Mouse (Mus musculus): ENCODE measurements around the gene Dpp7. TPM values are rescaled to one million over a fixed set of nuclear protein-coding genes. Genes with fewer than 3 reads are reported as not detected.

The Dpp7 gene
- polyA plus RNA-seq, 1 experiment from 2014 or later, result 58.3 TPM

GRCm38 (mm10) chr2:25318119-25318966 lies 37.8 kb downstream of the Dpp7 start:
- DNase-seq (ENCODE audit: low read depth, low spot score) (no peak), ATAC-seq (no peak)
- no peak for TF ChIP-seq CTCF (IDR thresholded peaks at IDR 0.05)
- in situ Hi-C loops (cut with MboI; ENCODE audit: low pct_unique_long_range_greater_than_20kb), result no loop called here
- ChIA-PET POLR2A (no interaction called here), CTCF (no interaction called here)
- H3K27me3 ChIP-seq, result peaks cover 54% of the 10 kb centered on the region

- TF ChIP-seq CTCF (IDR thresholded peaks at IDR 0.05), result no peak
- in situ Hi-C loops (cut with MboI; ENCODE audit: low pct_unique_long_range_greater_than_20kb), result no loop called here
- CTCF ChIA-PET, result no interaction called here
- POLR2A ChIA-PET, result no interaction called here
- H3K27me3 ChIP-seq, result peaks cover 69% of the 10 kb centered on the region
- DNase-seq (ENCODE audit: low read depth, low spot score) (no peak), ATAC-seq (no peak)
Measured at GRCm38 (mm10) chr2:25311491-25311891, 44.7 kb downstream of the Dpp7 start.

GRCm38 (mm10) chr2:25310969-25311368 lies 45.2 kb downstream of the Dpp7 start:
- no peak for ATAC-seq

GRCm38 (mm10) chr2:25310180-25310579 lies 46.0 kb downstream of the Dpp7 start:
- no peak for ATAC-seq
- no peak for DNase-seq (ENCODE audit: low read depth, low spot score)
- in situ Hi-C loops (cut with MboI; ENCODE audit: low pct_unique_long_range_greater_than_20kb), result no loop called here
- no peak for TF ChIP-seq CTCF (IDR thresholded peaks at IDR 0.05)
- ChIA-PET POLR2A (no interaction called here), CTCF (no interaction called here)
- H3K27me3 ChIP-seq, result peaks cover 73% of the 10 kb centered on the region

More at GRCm38 (mm10) chr2:25310969-25311368, 45.2 kb downstream of the Dpp7 start:
- in situ Hi-C loops (cut with MboI; ENCODE audit: low pct_unique_long_range_greater_than_20kb), result no loop called here
- ChIA-PET POLR2A (no interaction called here), CTCF (no interaction called here)
- DNase-seq (ENCODE audit: low read depth, low spot score), result no peak
- no peak for TF ChIP-seq CTCF (IDR thresholded peaks at IDR 0.05)
- peaks cover 70% of the 10 kb centered on the region for H3K27me3 ChIP-seq

- DNase-seq (ENCODE audit: low read depth, low spot score), result no peak
- ATAC-seq, result no peak
- in situ Hi-C loops (cut with MboI; ENCODE audit: low pct_unique_long_range_greater_than_20kb), result no loop called here
- POLR2A ChIA-PET, result interaction anchor here (0.8 kb wide), 1 partner anchor 47 kb away, joined by 3 read pairs; no protein-coding TSS in a partner anchor
- TF ChIP-seq CTCF (IDR thresholded peaks at IDR 0.05), result no peak
- CTCF ChIA-PET, result interaction anchor here (0.9 to 1.1 kb wide), 2 partner anchors 13 kb away, joined by 3 to 4 read pairs; no protein-coding TSS in a partner anchor
- H3K27me3 ChIP-seq, result peaks cover 63% of the 10 kb centered on the region
Measured at GRCm38 (mm10) chr2:25305587-25306359, 50.4 kb downstream of the Dpp7 start.

- in situ Hi-C loops (cut with MboI; ENCODE audit: low pct_unique_long_range_greater_than_20kb), result no loop called here
- no peak for DNase-seq (ENCODE audit: low read depth, low spot score)
Measured at GRCm38 (mm10) chr2:25304657-25305541, 51.3 kb downstream of the Dpp7 start.

GRCm38 (mm10) chr2:25303931-25304656 lies 52.1 kb downstream of the Dpp7 start:
- CTCF ChIA-PET, result no interaction called here

More at GRCm38 (mm10) chr2:25304657-25305541, 51.3 kb downstream of the Dpp7 start:
- CTCF ChIA-PET, result interaction anchor here (0.9 kb wide), 1 partner anchor 12 kb away, joined by 3 read pairs; no protein-coding TSS in a partner anchor
- ATAC-seq, result no peak
- no peak for TF ChIP-seq CTCF (IDR thresholded peaks at IDR 0.05)
- peaks cover 54% of the 10 kb centered on the region for H3K27me3 ChIP-seq
- POLR2A ChIA-PET, result interaction anchor here (0.8 kb wide), 1 partner anchor 48 kb away, joined by 3 read pairs; no protein-coding TSS in a partner anchor

GRCm38 (mm10) chr2:25303452-25303851 lies 52.7 kb downstream of the Dpp7 start:
- ChIA-PET CTCF (no interaction called here), POLR2A (no interaction called here)
- DNase-seq (ENCODE audit: low read depth, low spot score) (no peak), ATAC-seq (no peak)
- peaks cover 44% of the 10 kb centered on the region for H3K27me3 ChIP-seq
- in situ Hi-C loops (cut with MboI; ENCODE audit: low pct_unique_long_range_greater_than_20kb), result no loop called here
- TF ChIP-seq CTCF (IDR thresholded peaks at IDR 0.05), result no peak

More at GRCm38 (mm10) chr2:25303931-25304656, 52.1 kb downstream of the Dpp7 start:
- no peak for TF ChIP-seq CTCF (IDR thresholded peaks at IDR 0.05)
- POLR2A ChIA-PET, result no interaction called here
- in situ Hi-C loops (cut with MboI; ENCODE audit: low pct_unique_long_range_greater_than_20kb), result no loop called here
- peaks cover 48% of the 10 kb centered on the region for H3K27me3 ChIP-seq
- DNase-seq (ENCODE audit: low read depth, low spot score) (no peak), ATAC-seq (no peak)

Other genes with a start within 250 kb of the Dpp7 start
- gene Nrarp, start 175.6 kb downstream of the Dpp7 start, polyA plus RNA-seq (2021), result 0.12 TPM
- gene Tor4a, start 159.5 kb downstream of the Dpp7 start, polyA plus RNA-seq (2021), result 7.0 TPM
- 75.7 TPM for gene Nelfb, start 144.9 kb downstream of the Dpp7 start, polyA plus RNA-seq (2021)
- gene Stpg3, start 141.7 kb downstream of the Dpp7 start, polyA plus RNA-seq (2021), result 0.06 TPM
- 0.32 TPM for gene Fam166a, start 137.6 kb downstream of the Dpp7 start, polyA plus RNA-seq (2021)
- gene Tubb4b, start 131.7 kb downstream of the Dpp7 start, polyA plus RNA-seq (2021), result 298 TPM
- gene Slc34a3, start 122.0 kb downstream of the Dpp7 start, polyA plus RNA-seq (2021), result not detected
- gene Rnf224, start 119.6 kb downstream of the Dpp7 start, polyA plus RNA-seq (2021), result not detected
- 0.09 TPM for gene Rnf208, start 114.1 kb downstream of the Dpp7 start, polyA plus RNA-seq (2021)
- not detected for gene Cysrt1, start 113.9 kb downstream of the Dpp7 start, polyA plus RNA-seq (2021)
- gene AL732309.1, start 109.5 kb downstream of the Dpp7 start, polyA plus RNA-seq (2021), result 5.0 TPM
- 26.3 TPM for gene Tmem203, start 100.9 kb downstream of the Dpp7 start, polyA plus RNA-seq (2021)
- 110 TPM for gene Tprn, start 93.7 kb downstream of the Dpp7 start, polyA plus RNA-seq (2021)
- 75.4 TPM for gene Ssna1, start 83.9 kb downstream of the Dpp7 start, polyA plus RNA-seq (2021)
- gene Anapc2, start 83.9 kb downstream of the Dpp7 start, polyA plus RNA-seq (2021), result 99.7 TPM
- gene Tmem210, start 68.2 kb downstream of the Dpp7 start, polyA plus RNA-seq (2021), result not detected
- gene Lrrc26, start 66.4 kb downstream of the Dpp7 start, polyA plus RNA-seq (2021), result not detected
- gene Grin1, start 37.2 kb downstream of the Dpp7 start, polyA plus RNA-seq (2021), result 0.08 TPM
- gene Man1b1, start 24.0 kb downstream of the Dpp7 start, polyA plus RNA-seq (2021), result 75.5 TPM
- 108 TPM for gene Uap1l1, start 9.3 kb upstream of the Dpp7 start, polyA plus RNA-seq (2021)
- gene Sapcd2, start 16.0 kb upstream of the Dpp7 start, polyA plus RNA-seq (2021), result 11.4 TPM
- gene Entpd2, start 39.5 kb upstream of the Dpp7 start, polyA plus RNA-seq (2021), result 0.10 TPM
- 249 TPM for gene Npdc1, start 43.0 kb upstream of the Dpp7 start, polyA plus RNA-seq (2021)
- gene Fut7, start 66.9 kb upstream of the Dpp7 start, polyA plus RNA-seq (2021), result 0.09 TPM
- 98.6 TPM for gene Abca2, start 72.3 kb upstream of the Dpp7 start, polyA plus RNA-seq (2021)
- 1.0 TPM for gene Clic3, start 100.5 kb upstream of the Dpp7 start, polyA plus RNA-seq (2021)
- gene Paxx, start 104.7 kb upstream of the Dpp7 start, polyA plus RNA-seq (2021), result 23.3 TPM
- gene Ptgds, start 113.7 kb upstream of the Dpp7 start, polyA plus RNA-seq (2021), result 33.6 TPM
- gene Lcn12, start 137.6 kb upstream of the Dpp7 start, polyA plus RNA-seq (2021), result not detected
- 85.5 TPM for gene Fbxw5, start 144.4 kb upstream of the Dpp7 start, polyA plus RNA-seq (2021)
- 5.2 TPM for gene C8g, start 145.4 kb upstream of the Dpp7 start, polyA plus RNA-seq (2021)
- gene Traf2, start 190.6 kb upstream of the Dpp7 start, polyA plus RNA-seq (2021), result 30.4 TPM
- 285 TPM for gene Edf1, start 201.5 kb upstream of the Dpp7 start, polyA plus RNA-seq (2021)
- 15.4 TPM for gene Mamdc4, start 218.5 kb upstream of the Dpp7 start, polyA plus RNA-seq (2021)
- 139 TPM for gene Phpt1, start 218.9 kb upstream of the Dpp7 start, polyA plus RNA-seq (2021)
- 4.0 TPM for gene Ajm1, start 225.4 kb upstream of the Dpp7 start, polyA plus RNA-seq (2021)